ENCODE assay signal across 1 mouse cellular context in the genomic region with DNA sequence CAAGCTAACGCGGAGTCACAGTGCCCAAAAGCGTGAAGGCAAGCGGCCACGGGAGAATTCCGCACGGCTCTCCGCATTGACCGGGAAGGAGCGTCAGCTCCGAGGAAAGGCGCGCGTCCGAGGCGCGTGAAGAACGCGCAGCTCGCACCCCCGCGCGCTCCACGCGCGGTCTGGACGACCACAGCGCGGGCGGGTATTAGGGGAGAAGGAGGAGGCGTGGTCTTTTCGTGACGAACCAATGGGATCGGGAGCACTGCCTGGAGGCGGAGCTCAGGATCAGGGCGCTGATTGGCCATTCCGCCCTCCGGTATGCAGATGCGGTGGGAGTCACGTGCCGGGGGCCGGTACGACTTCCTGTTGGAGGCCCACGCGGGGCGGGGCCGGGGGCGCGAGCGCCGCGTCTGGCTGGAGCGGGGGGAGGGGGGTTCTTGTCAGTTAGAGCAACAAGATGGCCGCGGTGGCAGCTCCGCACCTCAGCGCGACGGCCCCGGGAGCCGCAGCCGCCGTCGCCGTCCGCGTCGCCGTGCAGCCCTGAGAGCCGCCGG.
A peak's percentile ranks its signal among the peaks of the same experiment; 100 is the strongest.
TF ChIP-seq lines count a peak whose summit lies in the region.

No protein-coding gene starts in this region.

TF ChIP-seq in MEL, 35 proteins besides CTCF, POLR2A, EP300 and RAD21 (continued from another document):
- TF ChIP-seq ZMIZ1 (IDR thresholded peaks at IDR 0.05; ENCODE audit: low read depth, low read length) (peak; percentile 99), JUND (IDR thresholded peaks at IDR 0.05; ENCODE audit: low read depth, low read length) (no peak), BHLHE40 (IDR thresholded peaks at IDR 0.05; ENCODE audit: borderline replicate concordance, low read depth, low read length) (peak; percentile 99), TCF12 (IDR thresholded peaks at IDR 0.05; ENCODE audit: low read depth, low read length) (peak; percentile 92), USF2 (IDR thresholded peaks at IDR 0.05; ENCODE audit: borderline replicate concordance in 1 of 2, insufficient read depth in 1 of 2, low read depth in 1 of 2, low read length in 2 of 2) (peak; percentile 73 to 96; a peak in 3 of 4 replicates), KAT2A (conservative IDR thresholded peaks at IDR 0.05; ENCODE audit: low read depth, low read length) (peak; percentile 53), GABPA (IDR thresholded peaks at IDR 0.05; ENCODE audit: low read depth, low read length) (no peak), ZC3H11A (IDR thresholded peaks at IDR 0.05; ENCODE audit: low read depth, low read length) (no peak), TAL1 (IDR thresholded peaks at IDR 0.05; ENCODE audit: low read length) (no peak), MAFK (IDR thresholded peaks at IDR 0.05; ENCODE audit: borderline replicate concordance, low read depth, low read length) (no peak)
